Mouse (Mus musculus) left cerebral cortex, adult 9 months (tissue): ENCODE data around the gene Pigc.

ENCODE experiments used
- DNase-seq, 2 experiments: peaks; one replicate each; pipeline ENCODE4 v3.0.0; 2022; ENCODE audit warnings: low spot score in 2 of 2

The Pigc gene

DNA sequence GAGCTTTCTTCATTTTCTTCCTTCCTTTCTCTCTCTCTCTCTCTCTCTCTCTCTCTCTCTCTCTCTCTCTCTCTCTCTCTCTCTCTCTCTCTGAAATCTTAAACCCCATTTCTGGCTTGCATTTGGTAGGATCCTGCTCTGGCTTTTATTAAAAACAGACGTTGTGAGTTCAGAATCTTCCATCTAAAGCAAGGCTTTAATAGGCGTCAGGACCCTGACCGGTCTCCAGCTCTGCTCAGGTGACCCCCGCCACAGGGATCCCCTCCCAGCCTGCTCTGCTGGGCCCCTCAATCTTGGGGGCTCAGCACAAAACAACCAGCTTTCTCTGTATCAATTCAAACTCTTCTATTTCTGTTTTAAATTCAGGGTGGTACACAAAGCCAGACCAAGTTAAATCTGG lies 39.2 kb downstream of the Pigc start:
- no peak for DNase-seq

DNA sequence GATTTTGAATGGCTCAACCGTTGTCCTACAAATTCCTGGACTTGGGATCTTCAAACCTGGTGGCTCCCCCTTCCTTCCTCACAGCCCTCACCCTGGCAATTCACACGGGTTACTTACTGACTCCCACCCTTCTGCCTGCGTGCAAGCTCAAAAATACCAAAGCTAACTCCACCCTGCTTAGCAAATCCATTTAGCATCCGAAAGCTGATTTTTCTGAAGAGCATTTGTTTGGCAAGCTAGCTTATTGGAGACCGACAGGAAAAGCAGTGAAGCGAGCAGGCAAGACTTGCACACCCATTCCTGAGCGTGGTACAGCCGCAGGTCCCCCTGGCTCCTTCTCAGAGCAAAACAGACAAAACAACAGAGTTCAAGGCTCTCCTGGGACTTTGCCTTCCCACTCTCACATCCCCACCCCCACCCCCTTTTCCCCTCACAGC lies 39.7 kb downstream of the Pigc start:
- no peak for DNase-seq

DNA sequence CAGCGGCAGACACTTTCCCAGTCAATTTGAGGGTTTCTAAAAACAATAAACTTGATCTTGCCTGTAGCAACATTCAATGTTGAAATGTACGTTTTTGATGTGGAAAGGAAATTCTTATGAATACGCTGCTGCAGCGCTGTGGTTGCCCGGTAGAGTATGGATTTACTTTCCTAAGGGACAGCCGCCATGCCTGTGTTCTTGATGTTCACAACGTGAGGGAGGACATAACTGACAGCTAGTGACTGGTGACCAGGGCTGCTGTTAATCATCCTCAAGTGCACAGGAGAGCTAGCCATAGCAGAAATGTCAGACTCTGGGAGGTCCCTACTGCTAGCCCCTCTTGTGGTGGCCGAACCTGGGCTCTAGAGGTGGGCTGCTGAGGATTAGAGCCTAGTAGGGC lies 40.1 kb downstream of the Pigc start:
- no peak for DNase-seq

DNA sequence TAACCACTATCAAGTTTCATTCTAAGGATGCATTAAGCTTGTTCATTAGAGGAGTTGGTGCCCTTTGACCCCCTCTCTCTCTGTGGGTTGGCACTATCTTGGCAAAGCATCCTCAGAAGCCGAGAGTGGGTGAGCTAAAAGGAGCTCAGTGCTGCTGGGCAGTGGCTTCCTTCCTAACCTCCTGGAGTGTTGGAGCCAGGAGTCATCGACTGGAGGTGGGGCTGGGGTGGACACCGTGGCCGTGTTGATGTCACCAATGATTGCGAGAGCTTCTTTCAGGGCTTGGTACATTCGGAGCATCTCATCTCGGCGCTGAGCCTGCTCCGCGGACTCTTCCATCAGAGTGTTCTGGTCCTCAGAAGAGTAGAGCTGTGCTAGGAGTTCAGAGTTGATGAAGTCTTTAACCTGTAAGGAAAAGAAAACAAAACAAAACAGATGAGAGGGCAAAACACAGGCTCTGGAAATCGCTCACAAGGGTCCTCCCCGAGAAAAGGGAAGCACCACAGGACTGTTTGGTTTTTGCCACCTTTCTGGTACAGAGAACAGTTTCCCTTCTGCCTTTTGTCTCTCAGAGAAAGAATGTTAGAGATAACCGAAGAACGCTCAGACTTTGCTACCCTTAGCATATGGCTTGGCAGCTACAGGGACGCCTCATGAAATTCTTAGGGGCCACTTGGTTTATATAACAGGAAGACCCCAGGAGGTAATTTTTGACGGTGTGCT lies 42.7 kb downstream of the Pigc start:
- DNase-seq, result no peak

DNA sequence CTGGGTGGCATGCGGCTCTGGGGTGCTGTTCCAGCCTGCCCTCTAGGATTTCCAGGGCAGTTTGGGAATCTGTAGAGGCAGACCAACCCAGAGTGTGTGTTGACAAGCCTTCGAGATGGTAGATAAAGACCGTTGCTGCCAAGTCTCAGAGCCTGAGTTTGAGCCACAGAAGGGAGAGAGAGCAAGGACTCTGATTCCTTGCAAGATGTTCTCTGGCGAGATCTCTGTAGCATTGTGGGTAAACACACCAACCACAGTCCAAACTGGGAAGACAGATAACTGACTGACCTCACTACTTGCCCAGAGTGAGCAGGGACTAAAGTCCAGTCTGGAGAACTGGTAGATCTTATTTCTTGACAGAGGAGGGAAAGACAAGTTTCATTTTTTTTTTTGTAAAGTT lies 44.6 kb downstream of the Pigc start:
- DNase-seq, result no peak

DNA sequence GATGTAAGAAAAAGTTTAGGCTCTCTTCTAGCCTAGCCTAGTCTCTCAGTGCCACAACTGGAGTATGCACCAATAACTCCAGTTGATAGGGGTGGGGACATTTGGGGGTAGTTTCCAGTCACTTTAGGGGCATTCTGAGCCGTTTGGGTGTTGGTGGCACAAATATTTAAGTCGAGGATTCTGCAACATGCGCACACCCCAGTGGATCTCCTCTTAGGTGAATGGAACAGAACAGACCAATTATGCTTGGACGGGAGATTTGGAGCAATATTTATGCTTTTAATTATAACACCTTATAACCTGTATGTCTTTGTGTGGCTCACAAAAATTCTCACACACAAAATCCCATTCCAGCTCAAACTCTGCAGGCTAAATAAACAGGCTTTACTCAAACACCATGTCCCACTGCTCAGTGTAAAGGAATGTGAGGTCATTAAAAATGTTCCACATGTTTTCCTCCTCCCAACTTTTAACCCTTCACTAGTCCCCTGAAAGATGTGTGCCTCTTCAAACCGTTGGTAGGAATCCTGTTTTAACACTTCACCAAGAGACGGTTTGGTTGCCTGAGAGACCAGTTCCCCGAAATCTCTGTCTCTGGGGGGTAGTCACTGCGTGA lies 46.4 kb downstream of the Pigc start:
- no peak for DNase-seq

DNA sequence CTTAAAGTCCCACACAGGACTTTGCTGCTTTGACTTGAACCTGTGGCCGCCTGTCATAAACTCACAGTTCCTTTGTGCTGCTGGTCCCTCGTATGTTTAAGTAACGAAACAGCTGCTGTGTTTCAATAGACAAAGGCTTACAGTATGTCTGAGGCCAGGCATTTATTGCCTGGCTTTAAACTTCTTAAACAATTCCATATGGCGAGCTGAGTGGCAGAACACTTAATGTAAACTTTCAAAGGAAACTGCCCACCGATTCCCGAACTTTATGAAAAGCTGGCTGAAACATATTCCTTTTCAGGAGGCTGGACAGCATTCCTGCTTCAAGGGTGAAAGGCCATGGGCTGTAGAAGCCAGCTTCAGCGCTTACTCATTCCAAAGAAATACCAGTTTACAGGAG lies 48.0 kb downstream of the Pigc start:
- DNase-seq, result no peak

DNA sequence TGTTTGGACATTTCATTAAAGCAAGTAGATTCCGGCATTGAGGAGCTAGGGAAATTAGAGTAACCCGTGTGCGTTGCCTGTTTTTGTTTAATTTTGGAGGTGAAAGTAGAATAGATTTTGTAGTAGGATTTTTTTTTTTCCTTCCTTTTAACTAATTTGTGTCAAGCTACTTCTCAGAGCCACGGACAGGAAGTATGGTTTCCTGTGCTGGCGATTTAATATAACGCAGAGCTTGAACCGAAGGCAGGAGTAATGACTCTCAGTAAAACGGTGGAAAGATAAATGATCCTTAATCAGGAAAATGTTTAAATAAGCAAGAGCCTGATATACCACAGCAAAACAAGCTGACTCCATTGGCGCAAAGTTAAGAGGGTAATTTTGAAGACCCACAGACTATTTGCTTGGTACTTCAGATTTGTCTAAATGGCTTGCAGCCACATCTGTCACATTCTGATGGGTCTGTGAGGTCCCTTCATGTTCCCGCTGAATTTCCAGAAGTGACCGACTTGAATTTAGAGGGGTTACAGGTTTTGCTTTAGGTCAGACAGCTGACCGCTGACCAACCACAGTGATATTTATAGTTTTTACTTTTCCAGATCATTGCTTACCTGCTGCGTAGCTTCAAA lies 49.1 kb downstream of the Pigc start:
- DNase-seq, result no peak

DNA sequence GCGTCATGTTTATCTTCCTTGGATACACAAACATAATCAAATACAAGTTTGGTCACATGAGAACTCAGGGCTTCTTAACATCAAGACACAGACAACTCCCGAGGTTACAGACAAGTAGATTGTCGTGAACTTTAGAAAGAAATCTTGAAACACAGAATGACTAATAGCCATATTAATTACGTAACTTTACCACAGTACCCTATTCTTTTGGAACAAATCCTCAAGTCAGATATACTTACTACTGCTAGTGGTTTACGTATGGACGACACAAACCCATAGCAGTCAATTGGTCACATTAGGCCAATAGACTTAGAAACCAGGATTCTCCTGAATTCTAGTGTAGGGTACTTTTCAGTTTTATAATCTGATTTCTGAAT lies 49.6 kb downstream of the Pigc start:
- no peak for DNase-seq

DNA sequence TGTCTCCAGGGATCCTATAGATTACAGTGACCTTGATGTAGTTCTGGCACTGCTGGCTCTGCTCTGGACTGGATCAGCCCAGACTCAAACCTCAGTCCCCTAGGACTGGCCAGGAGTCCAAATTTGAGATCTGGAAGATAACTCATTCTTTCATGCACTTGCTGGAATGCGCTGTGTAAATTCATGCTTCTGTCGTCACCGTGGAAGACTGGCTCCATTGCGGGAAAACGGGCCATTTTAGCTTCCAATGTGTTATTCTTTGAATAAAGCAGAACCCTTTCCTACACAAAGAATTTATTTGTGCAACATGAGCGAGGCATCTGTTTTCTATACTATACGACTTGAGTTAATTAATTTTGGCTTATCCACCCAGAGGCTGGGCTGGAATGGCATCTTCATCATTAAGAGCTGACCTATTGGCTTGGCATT lies 51.3 kb downstream of the Pigc start:
- DNase-seq, result no peak

DNA sequence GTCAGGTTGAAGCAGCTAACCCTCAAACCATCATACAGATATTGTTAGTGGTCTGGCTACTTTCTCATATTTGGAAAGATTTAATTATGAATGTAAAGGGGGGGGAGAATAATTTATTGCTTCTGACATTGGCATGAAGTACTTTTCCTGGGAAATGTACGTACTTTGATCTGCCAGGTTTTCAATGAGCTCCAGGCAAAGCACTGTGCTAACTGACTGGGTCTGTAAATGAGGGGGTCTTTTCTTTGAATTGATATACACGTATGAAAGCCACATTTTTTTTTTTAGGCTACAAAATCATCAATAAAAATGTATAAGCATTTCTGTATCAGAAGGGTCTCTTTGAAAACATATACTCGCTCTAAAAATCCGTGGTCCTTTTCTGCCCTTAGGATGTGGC lies 51.8 kb downstream of the Pigc start:
- DNase-seq, result no peak
